Mouse (Mus musculus): ENCODE results near the gene Znrf2. TPM values are rescaled to one million over a fixed set of nuclear protein-coding genes. Genes with fewer than 3 reads are reported as not detected.

Gene Znrf2
- total and polyA plus RNA-seq, 3 experiments = 16.0 to 26.9 (median 18.3) TPM

DNA sequence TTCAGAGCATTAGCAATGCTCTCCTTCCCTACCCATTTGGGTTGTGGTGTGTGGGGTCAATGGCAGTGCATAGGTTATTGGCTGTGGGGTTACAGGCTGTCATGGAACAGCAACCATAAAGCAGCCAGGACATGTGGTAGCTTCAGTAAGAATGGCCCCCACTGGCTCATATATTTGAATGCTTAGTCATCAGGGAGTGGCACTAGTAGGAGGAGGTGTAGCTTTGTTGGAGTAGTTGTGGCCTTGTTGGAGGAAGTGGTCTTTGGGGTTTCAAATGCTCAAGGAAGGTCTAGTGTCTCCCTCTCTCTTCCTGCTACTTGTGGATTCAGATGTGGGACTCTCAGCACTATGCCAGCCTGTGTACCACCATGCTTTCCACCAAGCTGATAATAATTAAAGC is 41.0 kb upstream of the Znrf2 start:
- Histone ChIP-seq H3K9ac (ENCODE audit: insufficient read depth, low read depth) (no peak overlapping the region), H3K4me3 (replicated peaks in 1 of 3; ENCODE audit: low read depth in 2 of 3, low read length in 2 of 3, poor library complexity in 1 of 3) (no peak overlapping the region), H3K79me2 (replicated peaks; ENCODE audit: control insufficient read depth, extremely low read depth, insufficient read depth, poor library complexity, severe bottlenecking) (no peaks in the 10 kb centered on the region), H3K4me2 (ENCODE audit: insufficient read depth, low read depth, poor library complexity, severe bottlenecking) (no peak overlapping the region), H3K9me3 (replicated peaks; ENCODE audit: low read length) (peaks cover 2% of the 10 kb centered on the region), H3K36me3 (replicated peaks in 1 of 2; ENCODE audit: control insufficient read depth in 1 of 2, insufficient read depth in 1 of 2, low read length in 1 of 2) (no peaks in the 10 kb centered on the region), H3K4me1 (ENCODE audit: control insufficient read depth in 1 of 2, insufficient read depth in 2 of 2) (peaks cover 7 to 27% of the 10 kb centered on the region in 2 experiments), H3K27me3 (replicated peaks) (no peaks in the 10 kb centered on the region), H3K27ac (ENCODE audit: insufficient read depth, low read depth) (no peak overlapping the region)
- in situ Hi-C loops (cut with MboI; ENCODE audit: low pct_ligation_motif_present, low pct_unique_long_range_greater_than_20kb, low sequenced_read_pairs) (no loop called here), dilution Hi-C loops (cut with MboI; ENCODE audit: extremely low pct_ligation_motif_present, extremely low pct_unique_long_range_greater_than_20kb, low sequenced_read_pairs) (no loop called here)
- peak; percentile 64 for DNase-seq (ENCODE audit: extremely low read depth)
- TF ChIP-seq POLR2A (IDR thresholded peaks at IDR 0.05; ENCODE audit: low read depth, low read length) (no peak), CTCF (conservative IDR thresholded peaks at IDR 0.05 in 1 of 2, IDR thresholded peaks at IDR 0.05 in 1 of 2; ENCODE audit: low read depth in 2 of 2, low read length in 2 of 2) (no peak), RCOR1 (conservative IDR thresholded peaks at IDR 0.05; ENCODE audit: low read depth, low read length) (no peak), GABPA (IDR thresholded peaks at IDR 0.05; ENCODE audit: insufficient replicate concordance, low read depth, low read length) (no peak), MYC (IDR thresholded peaks at IDR 0.05; ENCODE audit: low read depth, low read length) (no peak), ELF1 (IDR thresholded peaks at IDR 0.05; ENCODE audit: low read depth, low read length) (no peak), IRF4 (IDR thresholded peaks at IDR 0.05; ENCODE audit: low read depth, low read length) (no peak), ZMIZ1 (IDR thresholded peaks at IDR 0.05; ENCODE audit: low read depth, low read length) (no peak), ETS1 (conservative IDR thresholded peaks at IDR 0.05; ENCODE audit: low read depth, low read length) (no peak), NRF1 (IDR thresholded peaks at IDR 0.05; ENCODE audit: low read depth, low read length) (no peak), CHD2 (IDR thresholded peaks at IDR 0.05; ENCODE audit: low read length) (no peak), ZC3H11A (IDR thresholded peaks at IDR 0.05; ENCODE audit: low read depth, low read length) (no peak), JUN (IDR thresholded peaks at IDR 0.05; ENCODE audit: insufficient read depth, low read depth, low read length) (no peak), EP300 (IDR thresholded peaks at IDR 0.05; ENCODE audit: low read length) (no peak), KAT2A (IDR thresholded peaks at IDR 0.05; ENCODE audit: insufficient replicate concordance, low read length) (no peak), CHD1 (IDR thresholded peaks at IDR 0.05; ENCODE audit: low read depth, low read length) (no peak), TCF12 (IDR thresholded peaks at IDR 0.05; ENCODE audit: low read depth, low read length) (no peak), MAX (IDR thresholded peaks at IDR 0.05; ENCODE audit: low read length) (no peak), RAD21 (IDR thresholded peaks at IDR 0.05; ENCODE audit: low read depth, low read length) (no peak)

DNA sequence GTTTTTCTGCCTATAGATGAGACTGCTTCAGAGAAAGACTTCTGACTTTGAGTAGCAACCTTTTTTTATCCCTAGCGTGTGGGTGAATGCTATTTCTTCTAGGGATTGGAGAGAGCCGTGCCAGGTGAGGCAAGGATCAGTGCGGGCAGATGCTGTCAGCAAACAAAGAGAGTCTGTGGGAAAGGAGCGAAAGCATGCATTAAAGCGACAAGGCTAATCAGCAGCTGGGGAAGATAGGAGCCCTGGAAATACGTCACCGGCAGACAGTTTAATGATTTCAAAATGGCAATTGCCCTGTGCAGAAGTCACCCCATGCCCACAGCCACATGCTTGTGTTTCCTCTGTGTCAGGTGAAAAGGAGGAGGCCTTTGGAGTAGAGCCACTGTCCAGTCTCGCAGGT is 39.1 kb upstream of the Znrf2 start:
- H3K4me3 ChIP-seq (replicated peaks in 1 of 3; ENCODE audit: low read depth in 2 of 3, low read length in 2 of 3, poor library complexity in 1 of 3) = no peak overlapping the region
- no peaks in the 10 kb centered on the region for H3K9me3 ChIP-seq (replicated peaks; ENCODE audit: low read length)
- peaks cover 7 to 31% of the 10 kb centered on the region in 2 experiments for H3K4me1 ChIP-seq (ENCODE audit: control insufficient read depth in 1 of 2, insufficient read depth in 2 of 2)
- dilution Hi-C loops (cut with MboI; ENCODE audit: extremely low pct_ligation_motif_present, extremely low pct_unique_long_range_greater_than_20kb, low sequenced_read_pairs) (no loop called here), in situ Hi-C loops (cut with MboI; ENCODE audit: low pct_ligation_motif_present, low pct_unique_long_range_greater_than_20kb, low sequenced_read_pairs) (no loop called here)
- H3K79me2 ChIP-seq (replicated peaks; ENCODE audit: control insufficient read depth, extremely low read depth, insufficient read depth, poor library complexity, severe bottlenecking) = no peaks in the 10 kb centered on the region
- no peaks in the 10 kb centered on the region for H3K27me3 ChIP-seq (replicated peaks)
- H3K9ac ChIP-seq (ENCODE audit: insufficient read depth, low read depth) = no peak overlapping the region
- no peak overlapping the region for H3K27ac ChIP-seq (ENCODE audit: insufficient read depth, low read depth)
- no peak overlapping the region for H3K4me2 ChIP-seq (ENCODE audit: insufficient read depth, low read depth, poor library complexity, severe bottlenecking)
- no peaks in the 10 kb centered on the region for H3K36me3 ChIP-seq (replicated peaks in 1 of 2; ENCODE audit: control insufficient read depth in 1 of 2, insufficient read depth in 1 of 2, low read length in 1 of 2)
- TF ChIP-seq SIN3A (IDR thresholded peaks at IDR 0.05; ENCODE audit: low read length) = no peak
- TF ChIP-seq ZNF384 (IDR thresholded peaks at IDR 0.05; ENCODE audit: low read depth, low read length) = no peak
- TF ChIP-seq EP300 (IDR thresholded peaks at IDR 0.05; ENCODE audit: low read length) = no peak
- TF ChIP-seq KAT2A (IDR thresholded peaks at IDR 0.05; ENCODE audit: insufficient replicate concordance, low read length) = no peak
- no peak for TF ChIP-seq POLR2A (IDR thresholded peaks at IDR 0.05; ENCODE audit: low read depth, low read length)
- no peak for TF ChIP-seq JUND (conservative IDR thresholded peaks at IDR 0.05; ENCODE audit: low read depth, low read length)
- no peak for TF ChIP-seq BHLHE40 (IDR thresholded peaks at IDR 0.05; ENCODE audit: low read depth, low read length)
- no peak for TF ChIP-seq RCOR1 (conservative IDR thresholded peaks at IDR 0.05; ENCODE audit: low read depth, low read length)
- TF ChIP-seq MYC (IDR thresholded peaks at IDR 0.05; ENCODE audit: low read depth, low read length) = no peak
- TF ChIP-seq ETS1 (conservative IDR thresholded peaks at IDR 0.05; ENCODE audit: low read depth, low read length) = no peak
- TF ChIP-seq SMC3 (IDR thresholded peaks at IDR 0.05; ENCODE audit: low read depth, low read length) = no peak
- TF ChIP-seq GABPA (IDR thresholded peaks at IDR 0.05; ENCODE audit: insufficient replicate concordance, low read depth, low read length) = no peak
- no peak for TF ChIP-seq JUN (IDR thresholded peaks at IDR 0.05; ENCODE audit: insufficient read depth, low read depth, low read length)
- no peak for TF ChIP-seq MXI1 (IDR thresholded peaks at IDR 0.05; ENCODE audit: low read depth, low read length)
- no peak for TF ChIP-seq ZMIZ1 (IDR thresholded peaks at IDR 0.05; ENCODE audit: low read depth, low read length)
- TF ChIP-seq TCF12 (IDR thresholded peaks at IDR 0.05; ENCODE audit: low read depth, low read length) = no peak
- no peak for TF ChIP-seq CTCF (conservative IDR thresholded peaks at IDR 0.05 in 1 of 2, IDR thresholded peaks at IDR 0.05 in 1 of 2; ENCODE audit: low read depth in 2 of 2, low read length in 2 of 2)
- TF ChIP-seq PAX5 (IDR thresholded peaks at IDR 0.05; ENCODE audit: low read length) = no peak
- TF ChIP-seq TBP (conservative IDR thresholded peaks at IDR 0.05; ENCODE audit: low read depth, low read length) = no peak
- no peak for DNase-seq (ENCODE audit: extremely low read depth)

All from CH12.LX (cell line).